Mouse (Mus musculus) lung, postnatal 36 days (tissue): Measurements from ENCODE around the gene Sigmar1.

Experiments
- DNase-seq: peaks from one replicate; pipeline ENCODE4 v3.0.0; 2022; ENCODE audit warnings: mixed read lengths

Sigmar1 gene

DNA sequence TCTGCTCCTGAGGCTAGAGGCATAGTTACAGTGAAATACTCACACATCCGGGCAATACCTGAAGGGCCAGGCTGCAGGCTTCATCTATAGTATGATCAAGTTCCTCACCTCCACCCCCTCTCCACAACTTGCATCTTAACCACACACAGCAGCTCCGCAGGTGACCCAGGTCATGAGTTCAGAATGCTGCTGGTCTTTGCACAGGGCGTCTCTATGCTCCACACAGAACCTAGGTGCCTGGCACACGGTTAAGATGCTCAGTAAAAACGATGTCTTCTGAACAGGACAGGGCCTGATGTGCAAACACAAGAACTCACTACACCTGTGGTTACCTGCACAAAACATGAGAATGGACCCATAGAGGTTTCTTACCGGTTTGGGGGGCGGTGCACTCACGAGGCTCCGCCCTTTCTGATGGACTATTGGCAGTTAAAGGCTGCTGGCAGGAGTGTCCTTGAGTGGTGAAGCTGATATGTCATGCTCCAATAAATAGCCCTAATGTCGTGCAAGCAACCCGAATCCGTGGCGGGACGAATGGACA lies 1.1 kb downstream of the Sigmar1 start, which contains the start of gene Galt:
Galt (plus strand) TSS at position 432 of the 541 bp plus-strand sequence.
- peak; percentile 83 for DNase-seq

DNA sequence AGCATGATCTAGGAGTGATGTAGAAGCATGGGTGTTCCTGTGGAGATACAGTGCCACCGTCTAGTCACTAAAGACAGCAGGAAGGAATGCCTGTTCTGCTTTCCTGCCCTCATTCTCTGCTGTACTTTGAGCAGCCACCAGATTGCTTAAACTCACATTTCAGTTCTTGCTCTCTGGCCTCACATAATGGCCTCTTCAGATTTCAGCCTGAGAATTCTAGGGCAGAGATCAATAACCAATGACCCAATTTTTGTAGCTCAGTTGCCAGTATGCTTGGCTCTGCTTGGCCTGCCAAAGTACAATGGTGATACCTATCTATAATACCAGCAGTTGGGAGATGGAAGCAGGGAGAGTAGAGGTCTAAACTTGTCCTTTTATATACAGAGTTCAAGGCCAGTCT lies 10.9 kb downstream of the Sigmar1 start:
- no peak for DNase-seq

- no peak for DNase-seq
These were observed 11.8 kb downstream of the Sigmar1 start for GRCm38 (mm10) chr4:41744131-41744530.

DNA sequence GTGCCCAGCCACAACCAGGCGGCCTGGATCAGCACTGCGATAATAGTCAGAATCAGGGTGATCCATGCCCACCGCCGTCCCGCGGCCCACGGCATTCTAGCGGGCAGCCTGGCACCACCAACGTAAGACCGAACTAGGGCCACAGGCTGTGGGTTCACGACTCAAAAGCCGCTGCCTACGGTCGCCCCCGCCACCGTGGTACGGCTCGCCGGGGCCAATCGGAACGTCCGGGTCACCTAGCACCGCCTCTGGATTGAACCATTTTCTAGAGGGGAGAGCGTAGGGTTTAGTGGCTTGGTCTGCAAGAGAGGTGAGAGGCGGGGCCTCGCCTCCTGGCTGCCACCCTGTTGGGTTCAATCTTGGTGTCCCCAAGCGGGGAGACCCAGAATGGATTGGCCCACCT lies 14.8 kb downstream of the Sigmar1 start:
- DNase-seq = peak; percentile 97

DNA sequence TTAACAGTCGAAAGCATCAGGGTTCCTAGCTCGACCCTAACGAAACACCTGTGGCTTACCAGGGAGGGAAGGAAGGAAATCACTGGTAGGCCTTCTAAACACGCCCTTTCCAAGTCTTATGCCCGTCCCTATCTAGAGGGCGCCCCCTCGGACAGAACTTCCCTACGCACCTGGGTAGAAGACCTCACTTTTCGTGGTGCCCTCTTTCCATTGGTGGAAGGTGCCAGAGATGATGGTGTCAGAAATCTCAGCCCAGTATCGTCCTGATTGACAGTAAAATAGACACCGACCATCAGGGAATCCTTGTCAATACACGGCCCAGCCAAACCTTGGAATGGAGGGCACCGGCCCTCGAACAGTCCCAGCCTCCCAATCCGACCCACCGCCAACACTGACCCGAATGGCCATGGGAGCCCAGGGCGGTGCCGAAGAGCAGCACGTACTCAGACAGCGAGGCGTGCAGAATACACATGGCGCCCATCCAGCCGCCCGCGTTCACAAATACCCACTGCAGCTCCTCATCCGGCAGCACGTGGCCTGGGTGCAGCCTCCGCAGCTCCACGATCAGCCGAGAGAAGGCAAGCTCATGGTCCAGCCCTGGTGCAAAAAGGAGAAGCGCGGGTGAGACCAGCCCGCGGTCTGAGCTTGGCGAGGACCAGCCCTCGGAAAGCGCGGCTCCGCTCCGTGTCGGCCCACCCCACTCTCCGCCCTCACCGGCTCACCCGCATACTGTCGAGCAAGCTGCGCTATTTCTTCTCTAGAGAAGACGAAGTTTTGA lies 15.4 kb downstream of the Sigmar1 start:
- DNase-seq = peak; percentile 71

DNA sequence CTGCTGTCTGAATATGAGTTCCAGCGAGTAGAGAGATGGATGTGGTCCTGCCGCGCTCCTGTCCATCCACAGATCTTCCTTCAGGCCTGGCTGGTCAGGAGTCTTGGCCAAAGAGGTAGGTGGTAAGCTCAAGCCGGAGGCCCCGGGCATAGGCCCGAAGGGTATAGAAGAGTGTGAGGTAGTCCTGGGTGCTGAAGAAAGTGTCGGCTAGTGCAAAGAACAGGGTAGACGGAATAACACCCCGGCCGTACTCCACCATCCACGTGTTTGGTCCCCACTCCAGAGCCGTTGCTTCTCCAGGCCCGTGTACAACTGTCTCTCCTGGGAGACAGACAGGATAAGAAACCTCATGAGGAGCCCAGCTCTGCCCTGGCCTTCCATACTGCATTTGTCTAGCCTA lies 16.7 kb downstream of the Sigmar1 start:
- DNase-seq = no peak

GRCm38 (mm10) chr4:41738256-41738603 lies 17.7 kb downstream of the Sigmar1 start:
- DNase-seq = no peak

GRCm38 (mm10) chr4:41737602-41738255 lies 18.2 kb downstream of the Sigmar1 start:
- DNase-seq = peak; percentile 86

- no peak for DNase-seq
These were observed 24.7 kb downstream of the Sigmar1 start, which contains the start of gene Arid3c for GRCm38 (mm10) chr4:41731052-41731765. TSS of gene Arid3c (minus strand) at chr4:41731142.

GRCm38 (mm10) chr4:41726826-41727621 lies 28.9 kb downstream of the Sigmar1 start:
- DNase-seq = no peak

DNA sequence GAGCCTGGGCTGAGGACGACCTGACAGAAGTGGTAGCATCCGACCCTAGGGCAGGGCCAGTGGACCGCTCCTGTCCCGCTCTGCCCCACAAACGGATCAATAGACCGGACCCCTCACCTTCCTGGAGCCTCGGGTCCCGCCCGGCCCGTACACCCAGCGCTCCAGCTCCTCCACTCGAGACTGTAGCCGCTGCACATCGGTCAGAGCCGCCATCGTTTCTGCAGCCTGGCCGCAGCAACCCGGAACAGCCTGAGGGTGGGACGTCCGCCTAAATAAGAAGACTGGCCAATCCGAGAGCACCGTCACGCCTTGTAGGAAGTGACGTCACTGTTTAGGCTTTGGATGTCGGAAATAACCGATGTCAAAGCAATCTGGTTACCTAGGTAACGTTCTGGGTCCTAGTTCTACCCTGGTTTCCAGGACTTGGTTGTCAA lies 33.0 kb downstream of the Sigmar1 start, which contains the start of gene Dctn3:
Dctn3 (minus strand) TSS at position 253 of the 434 bp plus-strand sequence.
- peak; percentile 97 for DNase-seq

DNA sequence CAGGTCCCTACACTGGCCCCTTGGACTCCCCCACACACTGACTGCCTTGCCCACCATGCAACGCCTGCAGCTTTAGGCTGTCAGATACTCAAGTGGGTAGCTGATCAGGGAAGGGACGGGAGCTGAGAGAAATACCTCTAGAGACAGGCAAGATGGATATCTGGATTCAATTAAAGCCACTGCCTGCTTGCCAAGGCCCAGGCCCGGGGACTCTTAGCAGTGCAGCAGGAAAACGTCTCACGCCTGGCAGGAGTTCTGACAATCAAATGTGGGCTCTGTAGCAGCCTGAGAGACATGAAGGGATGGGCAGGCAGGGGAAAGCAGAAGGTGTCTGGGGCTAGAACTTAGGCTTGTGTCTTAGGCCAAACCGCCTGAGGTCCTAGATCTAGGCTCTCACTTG lies 39.1 kb downstream of the Sigmar1 start:
- no peak for DNase-seq

DNA sequence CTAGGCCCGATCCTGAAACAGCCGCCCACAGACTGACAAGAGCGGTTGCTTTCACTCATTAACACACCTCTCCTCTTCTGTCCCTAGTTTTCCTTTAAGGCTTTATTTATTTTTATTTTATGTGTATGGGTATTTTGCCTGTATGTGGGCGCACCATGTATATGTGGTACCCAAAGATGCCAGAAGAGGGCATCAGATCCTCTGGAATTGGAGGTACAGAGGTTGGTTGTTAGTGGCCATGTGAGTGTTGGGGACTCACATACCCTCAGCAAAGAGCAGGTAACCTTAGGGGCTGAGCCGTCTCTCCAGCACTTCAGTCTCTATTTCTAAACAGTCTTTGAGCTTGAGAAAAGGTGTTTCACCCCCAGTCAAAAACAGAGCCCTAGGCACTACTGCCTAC lies 40.4 kb downstream of the Sigmar1 start:
- peak; percentile 72 for DNase-seq

- no peak for DNase-seq
These were observed 40.9 kb downstream of the Sigmar1 start for GRCm38 (mm10) chr4:41715082-41715481.

DNA sequence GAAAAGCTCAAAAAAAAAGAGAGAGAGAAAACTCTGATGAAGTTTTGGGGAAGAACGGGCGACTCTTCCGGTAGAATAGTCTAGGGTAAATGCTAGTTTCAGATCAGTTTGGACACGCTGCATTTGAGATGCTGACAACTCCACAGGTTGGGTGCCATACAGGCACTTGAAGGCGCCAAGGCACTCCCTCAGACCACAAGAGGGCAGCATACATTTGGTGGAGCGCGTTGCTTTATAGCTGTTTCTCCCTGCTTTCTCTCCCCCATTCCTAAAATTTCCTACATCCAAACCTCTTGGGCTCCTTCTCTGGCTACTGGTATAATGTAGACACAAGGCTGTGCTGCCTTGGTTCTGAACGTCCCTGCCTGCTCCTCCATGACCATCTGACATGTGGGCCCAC lies 41.7 kb downstream of the Sigmar1 start:
- peak; percentile 84 for DNase-seq

DNA sequence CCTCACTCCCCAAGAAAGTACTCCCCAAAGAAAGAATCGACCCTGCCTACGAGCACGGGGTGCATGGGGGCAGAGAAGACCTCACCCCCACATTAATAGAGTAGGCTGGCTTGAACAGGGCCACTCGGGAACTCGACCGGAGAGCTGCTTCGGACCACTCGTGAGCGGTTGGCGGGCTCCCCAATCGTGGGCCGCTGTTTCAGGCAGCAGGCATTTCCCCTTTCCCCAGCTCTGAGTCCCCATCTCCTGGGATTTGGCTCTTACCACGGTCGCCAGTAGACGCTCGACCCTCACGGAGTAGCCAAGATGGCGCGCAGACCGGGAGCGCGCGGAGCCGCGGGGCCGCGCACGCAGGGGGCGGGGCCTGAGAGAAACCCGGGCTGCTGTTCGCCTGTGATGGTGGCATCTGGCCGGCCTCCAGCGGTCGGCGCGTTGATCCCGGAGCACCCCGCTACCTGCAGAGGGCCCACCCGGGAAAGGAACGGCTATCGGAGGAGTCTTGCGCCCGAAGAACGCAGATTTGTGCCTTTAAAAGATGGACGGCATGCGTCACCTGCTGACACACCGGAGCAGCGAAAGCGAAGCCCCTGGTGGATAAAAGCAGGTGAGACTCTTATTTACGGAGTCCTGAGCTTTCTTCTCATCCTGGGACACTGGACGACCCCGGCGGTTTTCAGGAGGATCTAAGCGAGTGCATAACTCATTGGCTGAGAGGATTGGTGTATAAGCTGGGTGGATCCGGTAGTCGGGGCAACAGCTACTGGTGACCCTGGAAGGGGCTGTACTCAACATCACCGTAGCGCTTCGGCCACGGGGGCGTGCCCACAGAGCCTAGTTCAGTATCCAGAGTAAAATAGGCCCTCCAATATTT lies 42.5 kb downstream of the Sigmar1 start, which contains the start of gene Rpp25l:
Rpp25l (minus strand) TSS at position 338 of the 871 bp plus-strand sequence.
- DNase-seq = peak; percentile 88

DNA sequence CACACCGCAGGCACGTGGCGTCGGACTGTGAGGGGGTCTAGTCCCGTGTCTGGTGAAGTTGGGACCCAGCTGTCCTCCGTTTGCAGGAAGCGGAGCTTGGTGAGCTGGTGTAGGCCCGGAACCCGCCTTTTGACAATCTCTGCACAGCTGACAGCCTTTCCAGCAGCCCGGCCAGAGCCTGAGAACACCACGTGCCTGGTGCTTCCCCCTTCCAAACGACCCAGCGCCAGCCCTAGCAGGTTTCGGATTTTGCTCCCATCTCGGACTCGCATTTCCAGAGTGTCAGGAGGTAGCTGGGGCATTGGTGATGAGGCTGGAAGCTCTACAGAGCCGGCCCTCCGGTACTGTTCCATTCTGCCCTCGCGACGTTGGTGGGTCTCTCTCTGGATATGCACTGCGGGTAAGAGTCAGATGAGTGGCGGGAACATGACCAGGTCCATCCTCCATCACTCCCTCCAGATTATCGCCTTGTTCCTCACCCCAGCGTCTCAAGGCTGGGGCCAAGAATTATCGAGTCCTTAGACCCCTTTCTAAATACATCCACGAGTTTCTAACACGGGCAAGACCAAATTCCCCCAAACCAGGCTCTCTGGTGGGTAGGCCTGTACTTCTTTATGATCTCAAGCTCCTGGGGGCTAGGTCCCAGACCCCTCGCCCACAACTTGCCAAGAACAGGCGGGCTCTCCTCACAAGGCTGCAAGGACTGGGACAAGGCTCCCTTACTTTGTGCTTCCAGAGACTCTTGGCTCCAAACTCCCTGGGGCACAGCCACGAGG lies 43.3 kb downstream of the Sigmar1 start:
- DNase-seq = no peak

- DNase-seq = no peak
These were observed 44.1 kb downstream of the Sigmar1 start for GRCm38 (mm10) chr4:41711705-41712375.

DNA sequence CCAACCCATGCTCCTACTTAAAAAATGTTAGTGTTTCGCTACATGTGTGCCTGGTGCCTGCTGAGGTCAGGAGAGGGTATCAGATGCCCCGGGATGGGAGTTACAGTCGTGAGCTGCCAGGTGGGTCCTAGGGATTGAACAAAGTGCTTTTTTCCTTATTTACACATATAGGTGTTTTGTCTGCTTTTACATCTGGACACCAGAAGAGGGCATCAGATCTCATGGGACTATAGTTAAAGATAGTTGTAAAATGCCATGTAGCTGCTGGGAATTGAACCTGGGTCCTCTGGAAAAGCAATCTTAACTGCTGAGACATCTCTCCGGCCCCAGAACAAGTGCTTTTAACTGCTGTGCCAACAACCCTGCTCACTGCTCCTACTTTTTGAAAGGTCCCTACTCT lies 45.7 kb downstream of the Sigmar1 start:
- DNase-seq = no peak
